ENCODE assay signal across 19 mouse cellular contexts in genomic region chr8:87094685-87095084, GRCm38 (mm10).
DNase-seq lines count a peak whose midpoint lies in the region; TF ChIP-seq lines count a peak whose summit lies in the region.
"Had no signal": no experiment of that assay in that cellular context is flagged by ENCODE, and none has a peak within 500 bp of the region (broad histone marks: within the 10 kb centered on the region; RNA-seq: fewer than 3 reads in every experiment).

No protein-coding gene starts in this region.

- intact Hi-C loops in gastrocnemius, adult 2 months (cut with DNase I) = no loop called here

- TF ChIP-seq CTCF in gastrocnemius, adult 2 months (IDR thresholded peaks at IDR 0.05) = no peak

- no peak overlapping the region for H3K4me3 ChIP-seq in gastrocnemius, adult 2 months
- H3K4me3 ChIP-seq: embryonic facial prominence, embryonic 12.5 days; forebrain, embryonic 15.5 days; limb, embryonic 12.5 days; liver, embryonic 15.5 days; midbrain, embryonic 13.5 days; myocyte; neural tube, embryonic 15.5 days; stomach, embryonic 15.5 days had no signal

- DNase-seq in heart, adult 8-10 months (ENCODE audit: low spot score) = peak; percentile 19
- no peak for DNase-seq in heart, postnatal 4 days
- peak; percentile 50 for DNase-seq in NIH3T3 (ENCODE audit: low read depth)
- peak; percentile 46 for DNase-seq in gastrocnemius, adult 2 months
- peak; percentile 16 for DNase-seq in lung, postnatal 10 days
- no peak for DNase-seq in thymus, postnatal 0 days (ENCODE audit: low spot score)
- DNase-seq in thymus, postnatal 10 days (ENCODE audit: low spot score in 2 of 2) = no peak
- DNase-seq: cerebellum, adult 18-20 months; kidney, adult 18-20 months; right cerebral cortex, adult 18-20 months; thymus, postnatal 14 days had no signal

- no peak overlapping the region for H3K27ac ChIP-seq in gastrocnemius, adult 2 months
- H3K27ac ChIP-seq: embryonic facial prominence, embryonic 12.5 days; forebrain, embryonic 15.5 days; limb, embryonic 12.5 days; liver, embryonic 15.5 days; midbrain, embryonic 13.5 days; neural tube, embryonic 15.5 days; stomach, embryonic 15.5 days had no signal

Comparison
In these comparisons a context has a peak if more than half of its experiments do, and no peak if none do; other contexts are left out.
1. DNase-seq: peak in heart, adult 8-10 months (single experiment), NIH3T3 (single experiment), gastrocnemius, adult 2 months (single experiment) and lung, postnatal 10 days (single experiment); none in heart, postnatal 4 days (single experiment), thymus, postnatal 0 days (single experiment) and thymus, postnatal 10 days (0 of 2).